Mouse (Mus musculus): ENCODE results near the gene Phlpp2.

GRCm38 (mm10) chr8:109989151-109989550, 120.8 kb downstream of the Phlpp2 start:
- TF ChIP-seq CTCF (conservative IDR thresholded peaks at IDR 0.05; ENCODE audit: insufficient read depth, insufficient read length, low read depth, low read length) (no peak; the same call in 1 of the 2 replicates), POLR2A (IDR thresholded peaks at IDR 0.05; ENCODE audit: low read depth, low read length) (no peak)

Measured in kidney, adult 2 months (tissue).